Mouse (Mus musculus): ENCODE measurements around the gene Cbln3. TPM values are rescaled to one million over a fixed set of nuclear protein-coding genes. Genes with fewer than 3 reads are reported as not detected.

The Cbln3 gene
- polyA plus RNA-seq, 1 experiment from 2014 or later, result 0.10 TPM

DNA sequence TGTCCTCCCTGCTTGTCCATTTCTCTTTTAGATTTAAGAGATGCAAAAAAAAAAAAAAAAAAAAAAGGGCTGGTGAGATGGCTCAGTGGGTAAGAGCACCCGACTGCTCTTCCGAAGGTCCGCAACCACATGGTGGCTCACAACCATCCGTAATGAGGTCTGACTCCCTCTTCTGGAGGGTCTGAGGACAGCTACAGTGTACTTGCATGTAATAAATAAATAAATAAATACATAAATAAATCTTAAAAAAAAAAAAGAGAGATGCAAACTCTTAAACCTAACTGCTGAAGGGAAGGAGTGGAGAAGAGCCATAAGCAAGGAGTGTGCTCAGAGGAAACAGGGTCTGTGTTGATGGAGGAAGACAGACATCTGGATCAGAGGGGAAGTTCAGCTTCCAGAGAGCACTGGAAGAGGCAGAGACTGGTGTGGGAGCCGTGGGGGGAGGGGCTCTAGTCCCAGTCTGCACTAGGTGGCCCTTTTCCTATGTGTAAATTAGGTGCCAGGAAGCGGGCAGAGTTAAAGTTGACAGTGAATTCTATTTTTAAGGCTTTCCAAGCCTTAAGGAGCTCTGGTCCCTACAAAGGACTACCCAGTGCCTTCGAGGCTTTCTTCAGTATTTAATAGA lies 5.8 kb downstream of the Cbln3 start:
- Histone ChIP-seq H3K4me2 (no peak overlapping the region), H3K36me3 (no peaks in the 10 kb centered on the region), H3K27me3 (peaks cover 17% of the 10 kb centered on the region), H3K9me3 (replicated peaks) (no peaks in the 10 kb centered on the region), H3K4me3 (replicated peaks) (no peak overlapping the region), H3K27ac (no peak overlapping the region), H3K4me1 (replicated peaks) (peaks cover 46% of the 10 kb centered on the region), H3K9ac (no peak overlapping the region)
- ATAC-seq (ENCODE audit: low read depth), result no peak
- DNase-seq, result no peak
- 6% methylated on average over 7 of the region's 7 CpGs for WGBS (ENCODE audit: insufficient replicate concordance)

DNA sequence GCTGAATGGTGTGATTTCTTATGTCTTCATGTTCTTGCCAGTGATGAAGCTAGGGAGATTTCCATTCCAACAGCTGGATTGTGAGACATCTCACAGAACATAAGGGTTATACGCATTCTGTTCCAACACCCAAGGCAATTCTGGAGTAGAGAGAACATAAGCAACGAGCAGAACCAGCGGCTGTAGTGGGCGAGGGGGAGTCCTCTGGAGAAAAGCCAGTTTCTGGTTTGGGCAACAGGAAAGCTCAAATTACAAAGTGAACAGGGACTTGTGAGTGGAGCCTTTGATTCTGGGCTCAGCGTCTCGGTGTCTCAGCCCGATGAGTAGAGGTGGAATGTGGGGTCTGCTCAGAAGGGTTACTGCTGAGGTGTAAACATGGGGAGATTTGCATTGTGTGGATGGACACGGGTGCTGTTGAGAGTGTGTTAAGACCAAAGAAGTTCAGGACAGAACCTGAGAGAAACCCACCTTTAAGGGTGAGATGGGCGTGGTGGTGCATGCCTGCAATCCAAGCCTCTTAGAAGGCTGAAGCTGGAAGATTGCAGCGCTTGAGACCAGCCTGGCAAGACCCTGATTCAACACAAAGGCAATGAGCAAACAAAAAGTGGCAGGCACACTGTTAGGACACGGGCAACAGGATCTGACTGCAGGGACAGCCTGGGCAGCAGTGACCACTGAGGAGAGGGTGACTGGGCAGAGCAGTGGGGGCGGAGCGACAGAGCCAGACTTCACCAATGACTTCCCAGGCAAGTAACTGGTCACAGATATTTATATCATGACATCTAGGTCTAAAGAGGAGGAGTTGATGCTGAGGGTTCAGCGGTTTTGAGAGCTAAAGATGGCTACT lies 6.5 kb downstream of the Cbln3 start:
- peaks cover 41% of the 10 kb centered on the region for H3K4me1 ChIP-seq (replicated peaks)
- H3K9me3 ChIP-seq (replicated peaks), result no peaks in the 10 kb centered on the region
- no peaks in the 10 kb centered on the region for H3K36me3 ChIP-seq
- DNase-seq (no peak), ATAC-seq (ENCODE audit: low read depth) (no peak)
- no peak overlapping the region for H3K9ac ChIP-seq
- whole genome bisulfite sequencing (ENCODE audit: insufficient replicate concordance), result 29% methylated on average over 14 of the region's 14 CpGs
- H3K4me3 ChIP-seq (replicated peaks), result no peak overlapping the region
- peaks cover 17% of the 10 kb centered on the region for H3K27me3 ChIP-seq
- H3K4me2 ChIP-seq, result 0 out of 2 replicates have a peak overlapping the region, but pooled peaks have one; percentile 10
- H3K27ac ChIP-seq, result no peak overlapping the region

DNA sequence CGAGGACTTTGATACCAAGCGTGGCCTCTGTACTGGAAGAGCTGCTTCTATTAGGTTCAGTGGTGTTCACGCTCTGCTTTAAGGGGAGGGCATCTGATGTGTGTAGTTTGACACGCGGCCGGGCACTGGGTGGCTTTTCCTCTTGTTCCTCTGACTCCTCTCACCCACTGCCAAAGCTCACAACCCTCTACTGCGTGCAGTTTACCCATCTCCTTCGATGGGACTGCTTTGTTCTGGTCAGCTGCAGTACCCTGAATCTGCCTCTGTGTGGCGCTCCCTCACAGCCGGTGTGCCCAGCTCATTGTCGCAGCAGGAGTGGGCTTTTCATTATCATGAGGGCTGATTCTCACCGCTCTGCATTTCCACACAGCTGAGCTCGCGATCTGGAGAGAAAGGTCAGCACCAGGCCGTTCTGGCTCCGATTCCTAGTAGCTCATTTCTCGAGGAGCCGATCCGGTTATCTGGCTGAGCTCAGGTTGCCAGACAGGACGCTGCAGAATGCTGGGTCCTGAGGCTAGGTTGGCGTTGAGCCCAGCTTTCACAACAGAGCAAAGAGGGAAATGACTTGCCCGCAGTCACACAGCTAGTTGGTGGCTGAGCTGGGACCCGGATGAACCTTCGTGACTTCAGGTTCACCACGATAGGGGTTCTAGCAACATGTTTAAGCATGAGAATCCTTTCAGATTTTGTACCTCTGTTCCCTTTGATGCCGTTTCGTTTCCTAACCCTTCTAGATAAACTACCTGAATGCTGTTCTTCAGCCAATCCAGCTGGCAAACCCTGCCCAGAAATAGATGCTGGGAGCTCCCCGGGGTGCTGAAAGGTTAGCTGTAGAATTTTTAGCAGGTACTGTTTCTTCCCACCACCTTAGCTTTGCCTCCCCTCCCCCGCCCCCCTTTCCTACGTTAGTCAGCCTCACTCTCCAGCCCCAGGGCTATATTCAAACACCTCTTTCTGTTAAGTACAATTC lies 10.2 kb downstream of the Cbln3 start:
- DNase-seq, result peak; percentile 65
- WGBS (ENCODE audit: insufficient replicate concordance), result 10% methylated on average over 30 of the region's 30 CpGs
- Histone ChIP-seq H3K9me3 (replicated peaks) (no peaks in the 10 kb centered on the region), H3K4me1 (replicated peaks) (peaks cover 25% of the 10 kb centered on the region), H3K27ac (no peak overlapping the region), H3K4me3 (replicated peaks) (peak overlapping the region; percentile 37), H3K27me3 (peaks cover 17% of the 10 kb centered on the region), H3K9ac (peak overlapping the region; percentile 33), H3K4me2 (peak overlapping the region; percentile 65), H3K36me3 (peaks cover 22% of the 10 kb centered on the region; the same call in 1 of the 2 replicates)
- ATAC-seq (ENCODE audit: low read depth), result peak; percentile 53

DNA sequence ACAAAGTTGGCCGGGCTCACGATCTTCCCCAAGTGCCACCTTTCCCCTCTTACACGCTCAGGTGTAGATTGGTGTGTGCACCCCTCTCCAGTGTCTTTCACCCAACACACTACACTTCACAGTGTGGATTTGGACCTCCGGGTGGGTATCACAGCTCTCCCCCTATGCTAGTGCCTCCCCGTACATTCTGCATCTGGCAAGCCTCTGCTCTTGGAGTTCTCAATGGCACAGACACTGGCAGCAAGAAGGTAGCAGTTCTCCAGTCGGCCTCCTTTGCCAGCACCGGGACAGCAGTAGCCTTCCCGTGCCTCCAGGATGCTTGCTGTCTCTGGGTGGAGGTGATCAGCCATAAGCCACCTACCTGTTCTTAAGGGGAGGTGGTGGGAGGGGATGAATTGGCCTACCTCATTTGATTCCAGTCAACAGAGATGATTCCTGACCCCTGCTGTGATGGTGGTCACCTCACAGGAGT lies 10.9 kb downstream of the Cbln3 start:
- Histone ChIP-seq H3K36me3 (peaks cover 23% of the 10 kb centered on the region; the same call in 1 of the 2 replicates), H3K4me2 (peak overlapping the region; percentile 65; the same call in 1 of the 2 replicates), H3K9ac (0 out of 2 replicates have a peak overlapping the region, but pooled peaks have one; percentile 33), H3K27me3 (peaks cover 14% of the 10 kb centered on the region), H3K27ac (no peak overlapping the region), H3K9me3 (replicated peaks) (no peaks in the 10 kb centered on the region), H3K4me3 (replicated peaks) (no peak overlapping the region), H3K4me1 (replicated peaks) (peaks cover 20% of the 10 kb centered on the region)
- WGBS (ENCODE audit: insufficient replicate concordance), result 76% methylated on average over 8 of the region's 8 CpGs
- ATAC-seq (ENCODE audit: low read depth) (no peak; the same call in 1 of the 2 replicates), DNase-seq (no peak)

DNA sequence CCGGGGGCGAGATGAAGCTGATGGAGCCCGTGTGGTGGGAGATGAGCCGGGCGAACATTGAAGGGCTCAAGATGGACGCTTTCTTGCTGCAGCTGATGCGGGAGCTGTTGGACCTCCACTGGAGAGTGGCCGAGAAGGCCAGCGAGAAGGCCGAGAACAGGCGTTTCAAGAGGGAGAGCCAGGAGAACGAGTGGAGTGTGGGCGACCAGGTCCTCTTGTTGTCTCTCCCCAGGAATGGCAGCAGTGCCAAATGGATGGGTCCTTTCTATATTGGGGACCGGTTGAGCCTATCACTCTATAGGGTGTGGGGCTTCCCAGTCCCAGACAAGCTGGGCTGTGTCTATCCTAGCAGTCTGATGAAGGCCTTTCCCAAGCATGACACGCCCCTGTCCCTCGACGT lies 11.6 kb downstream of the Cbln3 start:
- no peak for ATAC-seq (ENCODE audit: low read depth)
- no peak overlapping the region for H3K4me2 ChIP-seq
- 72% methylated on average over 17 of the region's 17 CpGs for WGBS (ENCODE audit: insufficient replicate concordance)

DNA sequence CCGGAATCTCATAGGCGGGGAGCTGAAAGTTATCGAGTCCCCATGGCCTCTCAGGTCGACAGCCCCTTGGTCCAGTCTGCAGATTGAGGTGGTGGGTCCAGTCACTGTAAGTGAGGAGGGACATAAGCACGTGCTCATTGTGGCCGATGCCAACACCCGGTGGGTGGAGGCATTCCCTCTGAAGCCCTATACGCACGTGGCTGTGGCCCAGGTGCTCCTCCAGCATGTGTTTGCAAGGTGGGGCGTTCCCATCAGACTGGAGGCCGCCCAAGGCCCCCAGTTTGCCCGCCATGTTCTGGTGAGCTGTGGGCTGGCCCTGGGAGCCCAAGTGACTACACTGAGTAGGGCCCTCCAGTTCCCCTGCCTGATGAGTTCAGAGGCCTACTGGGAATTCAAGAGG lies 12.2 kb downstream of the Cbln3 start:
- Histone ChIP-seq H3K36me3 (peaks cover 23% of the 10 kb centered on the region; the same call in 1 of the 2 replicates), H3K27ac (no peak overlapping the region), H3K9ac (no peak overlapping the region), H3K27me3 (0 out of 2 replicates have a peak, but pooled peaks cover 6% of the 10 kb centered on the region), H3K4me2 (no peak overlapping the region), H3K4me3 (replicated peaks) (no peak overlapping the region), H3K9me3 (replicated peaks) (no peaks in the 10 kb centered on the region), H3K4me1 (replicated peaks) (peaks cover 13% of the 10 kb centered on the region)
- DNase-seq (no peak), ATAC-seq (ENCODE audit: low read depth) (no peak)
- WGBS (ENCODE audit: insufficient replicate concordance), result 76% methylated on average over 12 of the region's 12 CpGs

More for the DNA sequence above, 11.6 kb downstream of the Cbln3 start:
- Histone ChIP-seq H3K9me3 (replicated peaks) (no peaks in the 10 kb centered on the region), H3K36me3 (peaks cover 23% of the 10 kb centered on the region; the same call in 1 of the 2 replicates), H3K27me3 (peaks cover 9% of the 10 kb centered on the region), H3K9ac (no peak overlapping the region), H3K4me1 (replicated peaks) (peaks cover 15% of the 10 kb centered on the region), H3K4me3 (replicated peaks) (no peak overlapping the region), H3K27ac (no peak overlapping the region)
- no peak for DNase-seq

DNA sequence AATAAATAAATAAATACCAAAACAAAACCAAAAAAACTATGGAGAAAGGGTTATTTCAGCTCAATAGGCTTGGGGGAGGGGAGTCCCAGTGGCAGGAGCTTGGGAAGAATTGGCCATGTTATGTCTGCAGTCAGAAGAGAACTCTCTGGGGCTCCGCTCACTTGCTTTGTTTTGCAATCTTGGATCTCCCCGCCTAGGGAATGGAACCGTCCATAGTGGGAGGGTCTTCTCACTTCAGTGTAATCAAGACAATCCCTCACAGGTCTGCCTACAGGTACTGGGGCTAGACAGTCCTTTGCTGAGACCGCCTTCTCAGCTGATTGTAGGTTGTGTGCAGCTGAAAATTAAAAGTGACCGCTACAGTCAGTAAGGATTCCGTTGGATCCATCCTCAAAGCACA lies 14.7 kb downstream of the Cbln3 start:
- Histone ChIP-seq H3K27ac (no peak overlapping the region), H3K9ac (no peak overlapping the region), H3K9me3 (replicated peaks) (no peaks in the 10 kb centered on the region), H3K36me3 (peaks cover 38% of the 10 kb centered on the region; the same call in 1 of the 2 replicates), H3K4me3 (replicated peaks) (no peak overlapping the region), H3K4me2 (no peak overlapping the region), H3K27me3 (no peaks in the 10 kb centered on the region), H3K4me1 (replicated peaks) (peaks cover 13% of the 10 kb centered on the region)
- 78% methylated on average over 6 of the region's 6 CpGs for WGBS (ENCODE audit: insufficient replicate concordance)
- DNase-seq, result no peak
- no peak for ATAC-seq (ENCODE audit: low read depth)

DNA sequence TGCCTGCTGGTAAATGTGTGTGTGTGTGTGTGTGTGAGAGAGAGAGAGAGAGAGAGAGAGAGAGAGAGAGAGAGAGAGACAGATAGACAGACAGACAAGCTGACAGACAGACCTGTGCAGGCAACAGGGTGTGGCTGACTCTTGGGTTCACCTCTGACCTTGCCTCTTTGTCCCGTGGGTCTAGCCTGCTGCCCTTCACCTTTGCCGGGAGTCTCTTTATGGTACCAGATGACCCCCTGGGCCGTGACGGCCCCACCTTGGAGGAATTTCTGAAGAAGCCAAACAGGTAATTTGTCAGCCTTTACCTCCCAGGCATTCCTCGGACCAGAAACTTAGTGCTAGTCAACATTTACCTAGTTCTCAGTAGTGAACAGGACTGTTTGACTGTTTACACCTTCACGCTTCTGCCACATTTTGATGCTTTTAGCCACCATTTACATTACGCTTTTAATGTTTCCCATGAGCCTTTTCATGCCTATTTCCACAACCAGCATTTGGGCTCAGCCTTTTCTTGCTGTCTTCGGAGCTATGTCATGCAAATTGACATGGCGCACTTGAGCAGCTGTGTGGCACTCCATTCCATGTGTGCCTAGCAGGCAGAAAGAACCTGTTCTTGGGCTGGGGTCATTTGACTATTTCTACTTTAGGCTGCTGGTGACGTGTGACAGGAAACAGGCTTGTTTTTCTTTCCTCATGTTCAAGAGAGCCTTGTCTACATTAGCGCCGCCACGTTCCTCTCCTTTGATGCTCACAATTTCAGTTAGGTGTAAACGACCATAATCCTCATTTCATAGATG lies 15.8 kb downstream of the Cbln3 start:
- Histone ChIP-seq H3K4me3 (replicated peaks) (no peak overlapping the region), H3K4me1 (replicated peaks) (peaks cover 2% of the 10 kb centered on the region), H3K4me2 (no peak overlapping the region), H3K27me3 (no peaks in the 10 kb centered on the region), H3K27ac (no peak overlapping the region), H3K9ac (no peak overlapping the region), H3K36me3 (peaks cover 44% of the 10 kb centered on the region), H3K9me3 (replicated peaks) (no peaks in the 10 kb centered on the region)
- 74% methylated on average over 14 of the region's 14 CpGs for WGBS (ENCODE audit: insufficient replicate concordance)
- DNase-seq (no peak), ATAC-seq (ENCODE audit: low read depth) (no peak)

DNA sequence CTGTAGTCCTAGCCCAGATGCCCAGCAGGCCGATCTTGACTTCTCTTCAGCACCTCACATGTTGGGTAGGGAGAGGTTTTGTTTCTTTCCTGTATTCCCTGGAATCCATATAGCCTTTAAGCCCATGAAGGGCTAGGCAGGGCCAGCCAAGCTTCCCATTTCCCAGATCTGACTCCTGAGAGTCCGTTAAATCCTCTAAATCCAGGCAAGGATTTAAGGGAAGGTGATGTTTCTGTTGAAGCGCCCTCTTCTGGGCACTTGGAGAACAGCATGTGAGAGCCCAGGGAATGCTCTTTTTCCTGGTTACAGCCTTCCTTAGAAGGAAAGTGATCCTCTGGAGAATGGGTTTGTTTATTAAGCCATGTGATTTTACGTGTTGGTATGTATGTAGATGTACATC lies 17.2 kb downstream of the Cbln3 start:
- Histone ChIP-seq H3K4me3 (replicated peaks) (no peak overlapping the region), H3K36me3 (peaks cover 44% of the 10 kb centered on the region), H3K4me1 (replicated peaks) (peaks cover 6% of the 10 kb centered on the region), H3K27me3 (no peaks in the 10 kb centered on the region), H3K27ac (no peak overlapping the region), H3K4me2 (no peak overlapping the region), H3K9me3 (replicated peaks) (no peaks in the 10 kb centered on the region), H3K9ac (no peak overlapping the region)
- DNase-seq (no peak), ATAC-seq (ENCODE audit: low read depth) (no peak)
- 35% methylated on average over 4 of the region's 4 CpGs for WGBS (ENCODE audit: insufficient replicate concordance)

DNA sequence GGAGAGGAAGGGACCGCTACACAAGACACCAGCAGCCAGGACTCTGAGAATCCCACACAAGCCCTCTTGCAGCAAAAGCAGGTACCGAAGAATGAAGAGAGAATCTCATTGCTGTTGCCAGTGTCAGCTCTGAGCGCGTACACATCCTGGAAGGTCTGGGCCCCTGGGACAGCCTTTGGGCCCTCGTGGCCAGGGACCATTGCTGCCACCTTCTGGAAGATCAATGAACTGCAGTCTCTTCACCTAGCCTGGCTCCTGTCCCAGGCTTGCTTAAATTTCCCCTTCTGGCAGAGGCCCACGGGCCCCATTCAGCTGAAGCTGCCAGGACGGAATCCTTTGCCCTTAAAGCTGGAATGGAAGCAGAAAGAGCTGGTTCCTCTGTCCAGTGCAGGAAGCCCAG lies 20.4 kb downstream of the Cbln3 start:
- Histone ChIP-seq H3K4me3 (replicated peaks) (no peak overlapping the region), H3K9me3 (replicated peaks) (no peaks in the 10 kb centered on the region), H3K4me2 (no peak overlapping the region), H3K27ac (no peak overlapping the region), H3K9ac (no peak overlapping the region), H3K27me3 (no peaks in the 10 kb centered on the region), H3K36me3 (peaks cover 21% of the 10 kb centered on the region), H3K4me1 (replicated peaks) (peaks cover 24% of the 10 kb centered on the region)
- WGBS (ENCODE audit: insufficient replicate concordance), result 34% methylated on average over 7 of the region's 7 CpGs
- DNase-seq (peak; percentile 50), ATAC-seq (ENCODE audit: low read depth) (peak; percentile 51; the same call in 1 of the 2 replicates)

Data from liver, embryonic 13.5 days (tissue).